Mouse (Mus musculus): Measurements from ENCODE around the gene Pla2g4e.

DNA sequence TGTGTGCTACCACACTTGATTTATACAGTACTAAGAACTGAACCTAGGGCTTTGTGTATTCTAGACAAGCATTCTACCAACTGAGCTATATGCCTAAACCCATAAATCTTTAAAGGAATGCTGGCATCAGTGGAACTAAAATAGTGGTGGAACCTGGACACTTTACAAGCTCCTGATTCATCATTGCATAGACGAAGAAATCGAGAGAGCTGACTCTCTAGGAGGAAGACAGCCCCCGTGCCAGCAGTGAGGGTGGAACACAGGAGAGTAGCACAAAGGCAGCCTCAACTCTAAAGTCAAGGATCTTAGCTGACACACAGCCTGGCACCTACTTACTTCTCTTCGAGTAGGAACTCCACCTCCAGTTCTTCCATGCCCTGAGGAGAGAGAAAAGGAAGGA is 57.0 kb downstream of the Pla2g4e start:
- TF ChIP-seq CTCF (conservative IDR thresholded peaks at IDR 0.05; ENCODE audit: insufficient read depth, insufficient read length, low read depth, low read length) (no peak), POLR2A (IDR thresholded peaks at IDR 0.05; ENCODE audit: low read depth, low read length) (no peak)

Data from kidney, adult 2 months (tissue).